Mouse (Mus musculus) C2C12 (cell line): ENCODE data around the gene Dnajc17. TPM values are rescaled to one million over a fixed set of nuclear protein-coding genes. Genes with fewer than 3 reads are reported as not detected.

Experiments used
- H3K27me3 ChIP-seq: one replicate; pipeline ENCODE4 v1.6.1; 2011; ENCODE audit not compliant: control insufficient read depth, insufficient read depth, insufficient read length
- H3K36me3 ChIP-seq: one replicate; pipeline ENCODE4 v1.6.1; 2011; ENCODE audit not compliant: control insufficient read depth, insufficient read depth
- H3K4me3 ChIP-seq: one replicate; pipeline ENCODE4 v1.5.1; 2011; ENCODE audit warnings: mild to moderate bottlenecking, control low read depth; ENCODE audit not compliant: poor library complexity, insufficient read depth, severe bottlenecking
- H3K79me2 ChIP-seq: one replicate; pipeline ENCODE4 v1.6.1; 2011; ENCODE audit not compliant: control insufficient read depth, insufficient read depth
- H3K79me3 ChIP-seq: one replicate; pipeline ENCODE4 v1.6.1; 2011; ENCODE audit warnings: low read depth, control low read depth
- H3ac ChIP-seq: one replicate; pipeline ENCODE3; 2011; ENCODE audit warnings: low read depth; ENCODE audit not compliant: control insufficient read depth, insufficient read length
- CEBPB ChIP-seq: IDR thresholded peaks from one replicate; pipeline ENCODE4 v1.6.1; 2011; ENCODE audit warnings: low read depth, mild to moderate bottlenecking, control low read depth, moderate library complexity
- CTCF ChIP-seq: IDR thresholded peaks from one replicate; pipeline ENCODE4 v1.5.1; 2011; ENCODE audit not compliant: control insufficient read depth, insufficient read depth, insufficient read length
- FOSL1 ChIP-seq: IDR thresholded peaks from one replicate; pipeline ENCODE4 v1.8.0; 2011; ENCODE audit warnings: mild to moderate bottlenecking, low read length; ENCODE audit not compliant: poor library complexity, insufficient read depth, severe bottlenecking
- MAX ChIP-seq: IDR thresholded peaks from one replicate; pipeline ENCODE4 v1.6.1; 2011; ENCODE audit warnings: mild to moderate bottlenecking, control low read depth
- MYOD1 ChIP-seq: IDR thresholded peaks from one replicate; pipeline ENCODE4 v1.6.1; 2011; ENCODE audit warnings: low read depth; ENCODE audit not compliant: control insufficient read depth, insufficient read length
- MYOG ChIP-seq: IDR thresholded peaks from one replicate; pipeline ENCODE4 v1.6.1; 2011; ENCODE audit not compliant: control insufficient read depth, insufficient read length; ENCODE audit errors: extremely low read depth
- USF1 ChIP-seq: IDR thresholded peaks from one replicate; pipeline ENCODE4 v1.6.1; 2011; ENCODE audit warnings: low read depth, mild to moderate bottlenecking, control low read depth, moderate library complexity
- long read RNA-seq, 2 experiments: library from polyadenylated mRNA; unstranded; transcript quantifications; one replicate each; pipeline ENCODE4 v2.0.0; 2019 to 2020
- polyA plus RNA-seq: library from polyadenylated mRNA; unstranded; fragments of >200 nt; fragmentation: generic; extraction: Trizol; gene quantifications from one replicate; pipeline ENCODE4 v1.2.1, GENCODE M21; 2012; ENCODE audit warnings: missing spikeins

Dnajc17 gene
- polyA plus RNA-seq: 12.3 TPM
- long read RNA-seq, experiment 1, partial matches to known transcripts: 5 of 33 reads
- long read RNA-seq, experiment 1, other reads (novel, unspliced or antisense): 24 of 33 reads
- long read RNA-seq, experiment 2, partial matches to known transcripts: 0 of 6 reads
- long read RNA-seq, experiment 2, other reads (novel, unspliced or antisense): 6 of 6 reads

DNA sequence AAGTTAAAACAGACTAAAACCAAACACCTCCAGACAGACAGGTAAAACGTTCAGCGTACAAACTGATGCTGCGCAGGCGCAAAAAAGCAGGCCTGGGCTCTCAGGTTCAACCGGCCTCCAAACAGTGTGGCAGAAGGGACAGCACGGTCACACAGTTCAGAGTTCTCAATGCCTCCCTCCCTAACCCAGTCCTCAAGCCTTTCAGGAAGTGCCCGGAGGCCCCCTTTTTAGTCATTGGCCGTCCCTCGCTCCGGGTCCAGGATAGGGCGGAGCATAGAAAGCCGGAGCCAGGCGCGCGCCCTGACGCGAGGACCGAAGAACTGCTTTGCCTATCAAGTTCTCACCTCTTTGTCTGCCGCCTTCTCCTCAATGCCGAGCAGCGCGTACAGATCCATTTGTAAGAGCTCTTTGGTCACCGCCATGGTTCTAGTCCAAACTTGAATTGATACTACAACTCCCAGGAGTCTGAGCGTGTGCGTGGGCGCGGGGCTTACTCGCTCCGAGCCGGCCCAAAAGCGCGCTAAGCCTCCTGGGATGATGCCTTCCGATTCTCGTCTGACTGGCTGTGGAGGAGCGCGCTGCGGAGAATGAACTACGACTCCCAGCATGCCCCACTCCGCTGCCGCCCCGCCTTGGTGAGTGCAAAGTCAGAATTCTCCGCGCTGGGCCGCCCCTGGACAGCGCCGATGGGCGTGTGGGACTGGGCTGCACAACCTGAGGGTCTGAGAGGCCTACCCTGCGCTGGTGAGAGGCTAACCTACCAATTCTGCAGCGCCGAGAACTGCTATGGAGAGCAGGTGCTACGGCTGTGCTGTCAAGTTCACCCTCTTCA lies at the start of gene Dnajc17, which contains the start of gene Zfyve19:
Gene Dnajc17, minus strand, starts transcription at position 452 of the 832 bp plus-strand sequence.
Gene Zfyve19, plus strand, starts transcription at position 274 of the 832 bp plus-strand sequence.
- peaks cover 33% of the 10 kb centered on the region for H3K79me2 ChIP-seq
- H3K27me3 ChIP-seq: no peaks in the 10 kb centered on the region
- H3K79me3 ChIP-seq: peaks cover 8% of the 10 kb centered on the region
- H3K4me3 ChIP-seq: peak within 1 kb of the TSS; percentile 66
- H3ac ChIP-seq: peak within 1 kb of the TSS; percentile 92
- peaks cover 5% of the 10 kb centered on the region for H3K36me3 ChIP-seq
- TF ChIP-seq MYOD1: no peak
- TF ChIP-seq MAX: peak; percentile 33

GRCm38 (mm10) chr2:119254976-119255375 lies 46.4 kb upstream of the Dnajc17 start:
- Histone ChIP-seq H3K79me2 (no peaks in the 10 kb centered on the region), H3K4me3 (no peak overlapping the region), H3ac (no peak overlapping the region), H3K27me3 (no peaks in the 10 kb centered on the region), H3K36me3 (no peaks in the 10 kb centered on the region), H3K79me3 (no peaks in the 10 kb centered on the region)
- TF ChIP-seq USF1: no peak
- TF ChIP-seq CTCF: no peak
- no peak for TF ChIP-seq CEBPB
- TF ChIP-seq FOSL1: no peak
- TF ChIP-seq MAX: no peak
- TF ChIP-seq MYOG: no peak
- TF ChIP-seq MYOD1: no peak

DNA sequence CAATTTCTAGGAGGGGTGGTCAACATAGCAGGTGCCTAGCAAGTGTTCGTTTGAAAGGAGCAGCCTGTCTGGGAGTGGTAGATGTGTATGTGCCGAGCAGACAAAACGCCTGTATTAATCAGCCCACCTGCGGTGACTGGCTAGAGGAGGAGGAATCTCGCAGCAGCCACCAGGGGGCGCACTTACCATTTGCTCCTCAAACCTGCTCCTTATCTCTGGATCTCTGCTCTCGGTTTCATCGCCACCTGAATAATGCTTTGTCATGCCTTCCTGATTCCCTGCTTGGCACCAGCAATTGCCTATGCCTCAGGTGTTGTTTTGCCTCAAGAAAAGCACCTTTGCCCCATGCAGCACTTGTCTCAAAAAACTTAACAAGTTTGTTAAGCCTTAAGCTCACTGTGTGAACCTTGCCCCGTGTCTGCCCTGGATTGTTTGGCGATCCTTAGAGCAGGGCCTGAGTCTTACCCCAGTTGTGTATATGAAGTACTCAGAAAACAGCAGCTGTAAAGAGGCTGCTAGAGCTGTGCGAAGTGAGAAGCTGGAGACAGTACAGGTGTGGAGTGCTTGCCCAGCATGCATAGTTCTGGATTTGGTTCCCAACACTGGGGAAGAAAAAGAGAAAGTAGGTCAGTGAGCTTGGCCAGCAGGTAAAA lies 42.4 kb upstream of the Dnajc17 start:
- Histone ChIP-seq H3ac (no peak overlapping the region), H3K79me3 (no peaks in the 10 kb centered on the region), H3K27me3 (no peaks in the 10 kb centered on the region), H3K4me3 (no peak overlapping the region), H3K36me3 (no peaks in the 10 kb centered on the region), H3K79me2 (no peaks in the 10 kb centered on the region)
- TF ChIP-seq CTCF: peak; percentile 91
- no peak for TF ChIP-seq USF1

- no peak overlapping the region for H3ac ChIP-seq
- TF ChIP-seq CEBPB (no peak), CTCF (no peak), MYOD1 (no peak), MYOG (no peak), MAX (no peak), USF1 (no peak), FOSL1 (no peak)
- no peak overlapping the region for H3K4me3 ChIP-seq
- H3K79me2 ChIP-seq: no peaks in the 10 kb centered on the region
- H3K36me3 ChIP-seq: no peaks in the 10 kb centered on the region
- H3K79me3 ChIP-seq: no peaks in the 10 kb centered on the region
- no peaks in the 10 kb centered on the region for H3K27me3 ChIP-seq
Measured at GRCm38 (mm10) chr2:119250377-119250776, 41.8 kb upstream of the Dnajc17 start.

- Histone ChIP-seq H3K36me3 (no peaks in the 10 kb centered on the region), H3K4me3 (no peak overlapping the region), H3K79me3 (no peaks in the 10 kb centered on the region), H3K27me3 (no peaks in the 10 kb centered on the region), H3ac (no peak overlapping the region), H3K79me2 (no peaks in the 10 kb centered on the region)
- TF ChIP-seq MAX (no peak), MYOD1 (no peak), FOSL1 (no peak), CTCF (no peak)
Measured at GRCm38 (mm10) chr2:119249592-119250061, 41.0 kb upstream of the Dnajc17 start.

GRCm38 (mm10) chr2:119247904-119248303 lies 39.3 kb upstream of the Dnajc17 start:
- TF ChIP-seq MAX (no peak), MYOD1 (no peak), USF1 (no peak), CTCF (no peak), CEBPB (no peak), FOSL1 (no peak), MYOG (no peak)
- Histone ChIP-seq H3K36me3 (no peaks in the 10 kb centered on the region), H3K4me3 (no peak overlapping the region)

More at GRCm38 (mm10) chr2:119247904-119248303, 39.3 kb upstream of the Dnajc17 start:
- Histone ChIP-seq H3K27me3 (no peaks in the 10 kb centered on the region), H3K79me3 (no peaks in the 10 kb centered on the region), H3K79me2 (no peaks in the 10 kb centered on the region), H3ac (no peak overlapping the region)
